Mouse (Mus musculus) frontal cortex, adult 2 months (tissue): ENCODE measurements around the gene Nxnl2. TPM values are rescaled to one million over a fixed set of nuclear protein-coding genes. Genes with fewer than 3 reads are reported as not detected.
"Not testable (repeated sequence)": the region's sequence is repeated elsewhere in the genome, so short reads cannot be mapped to it uniquely, and the experiment has no call there.

Experiments
- DNase-seq, 2 experiments: peaks; one replicate each; pipeline ENCODE4 v3.0.0; 2022; ENCODE audit warnings: low spot score in 1 of 2; ENCODE audit errors: extremely low spot score in 1 of 2
- polyA plus RNA-seq: library from polyadenylated mRNA; depleted of rRNA; stranded (reverse); fragments of >200 nt; gene quantifications from 2 replicates; pipeline ENCODE4 v1.2.3, GENCODE M21; 2012

Gene Nxnl2
- polyA plus RNA-seq, 1 experiment = 0.28 TPM

DNA sequence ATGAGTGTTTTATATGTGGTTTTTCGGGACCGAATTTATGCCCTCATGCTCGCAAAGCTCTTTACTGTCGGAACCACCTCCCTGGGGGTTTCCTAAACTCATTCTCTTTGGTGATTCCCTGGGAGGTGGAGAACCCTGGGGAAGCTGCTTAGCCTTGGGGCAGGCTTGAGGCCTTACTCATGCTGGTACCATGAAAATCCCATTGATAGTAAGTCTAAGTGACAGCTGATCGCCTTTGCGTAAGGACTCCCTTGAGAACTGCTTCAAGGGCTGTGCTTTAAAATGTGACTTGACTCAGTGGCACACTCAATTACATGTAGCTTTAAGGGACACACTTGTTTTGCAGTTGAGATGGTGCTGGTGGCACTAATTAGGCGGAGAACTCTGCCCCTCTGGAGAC is 1.8 kb downstream of the Nxnl2 start:
- DNase-seq = no peak

DNA sequence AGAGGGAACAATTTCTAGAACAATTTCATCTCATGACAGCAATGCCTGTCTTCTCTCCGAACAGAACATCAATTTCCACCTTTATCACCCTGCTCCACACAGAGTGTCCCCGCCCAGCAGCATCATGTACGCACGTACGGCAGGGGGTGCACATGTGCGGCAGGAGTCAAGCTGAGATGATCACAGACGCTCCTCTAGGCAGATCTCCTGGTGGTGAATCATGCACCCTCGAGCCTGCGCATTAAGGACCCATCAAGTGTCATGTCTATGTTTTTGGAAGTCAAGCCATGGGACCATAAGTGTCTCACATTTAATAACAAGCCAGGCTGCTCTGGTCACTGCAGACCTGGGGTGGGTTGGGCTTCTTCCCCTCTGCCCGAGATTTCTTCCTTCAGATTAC is 8.1 kb downstream of the Nxnl2 start:
- no peak for DNase-seq

DNA sequence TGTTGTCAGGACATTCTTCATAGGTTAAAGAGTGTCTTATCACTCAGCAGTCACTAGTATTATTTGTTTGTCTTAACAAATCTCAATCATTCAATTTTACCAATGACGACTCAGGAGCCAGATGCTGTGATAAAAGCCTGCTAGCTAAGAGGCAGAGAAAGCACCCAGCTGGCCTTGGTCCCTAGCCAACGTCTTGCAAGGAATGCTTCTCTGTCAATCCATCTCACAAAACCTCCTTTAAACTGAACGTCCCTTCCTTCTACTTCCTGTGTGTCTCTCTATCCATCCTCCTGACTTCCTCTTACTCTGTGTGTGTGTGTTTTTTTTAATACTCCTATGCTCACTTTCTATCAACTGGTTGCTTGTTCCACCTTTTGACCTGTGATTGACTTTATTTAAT is 8.5 kb downstream of the Nxnl2 start:
- DNase-seq = no peak

DNA sequence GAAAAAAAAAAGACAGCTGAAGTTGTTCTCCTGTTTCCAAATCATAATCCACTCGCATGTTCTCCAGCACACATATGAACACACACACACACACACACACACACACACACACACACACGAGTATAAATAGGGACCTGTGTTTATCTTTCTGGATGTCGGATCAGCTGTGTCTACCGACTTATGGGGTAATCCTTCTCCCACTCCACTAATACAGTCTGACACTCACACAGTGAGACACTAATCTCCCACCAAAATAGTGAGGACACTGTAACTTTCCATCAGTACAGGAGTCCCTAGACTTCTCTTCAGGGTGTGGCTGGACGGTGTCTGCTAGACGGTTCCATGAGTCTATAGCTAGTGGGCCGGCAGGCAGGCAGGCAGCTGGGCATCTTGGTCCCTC is 11.4 kb downstream of the Nxnl2 start:
- no peak for DNase-seq

DNA sequence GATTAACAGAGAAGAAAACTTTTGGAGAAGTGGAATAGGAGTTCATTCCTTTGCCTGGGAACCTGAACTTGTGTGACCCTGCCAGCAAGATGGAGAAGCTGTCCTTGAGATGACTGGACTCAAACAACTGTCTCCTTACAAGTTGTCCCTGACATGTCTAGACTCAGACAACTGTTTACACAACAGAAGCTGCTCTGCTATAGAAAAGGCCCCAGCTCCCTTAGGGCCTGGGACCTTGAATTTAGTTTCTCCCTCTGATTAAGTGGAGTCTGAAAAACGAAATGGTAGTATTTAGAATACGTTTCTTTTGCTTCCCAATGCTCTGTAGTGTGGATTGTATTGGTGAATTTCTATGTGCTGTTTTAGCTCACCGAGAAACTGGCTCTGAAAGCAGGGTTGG is 14.1 kb downstream of the Nxnl2 start:
- no peak for DNase-seq

DNA sequence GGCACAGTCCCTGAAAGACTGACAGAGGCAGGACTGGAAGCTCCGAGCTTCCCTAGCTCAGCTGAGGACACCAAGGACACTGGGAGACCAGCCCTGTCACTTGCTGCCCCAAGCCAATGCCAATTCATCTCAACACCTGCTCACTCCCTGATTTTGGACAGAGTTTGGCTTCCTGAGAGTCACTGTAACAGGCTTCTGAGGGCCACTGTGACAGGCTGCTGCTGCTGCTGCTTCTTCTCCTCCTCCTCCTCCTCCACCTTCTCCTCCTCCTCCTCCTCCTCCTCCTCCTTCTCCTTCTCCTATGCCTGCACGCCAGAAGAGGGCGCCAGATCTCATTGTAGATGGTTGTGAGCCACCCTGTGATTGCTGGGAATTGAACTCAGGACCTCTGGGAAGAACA is 19.5 kb downstream of the Nxnl2 start:
- DNase-seq = no peak

DNA sequence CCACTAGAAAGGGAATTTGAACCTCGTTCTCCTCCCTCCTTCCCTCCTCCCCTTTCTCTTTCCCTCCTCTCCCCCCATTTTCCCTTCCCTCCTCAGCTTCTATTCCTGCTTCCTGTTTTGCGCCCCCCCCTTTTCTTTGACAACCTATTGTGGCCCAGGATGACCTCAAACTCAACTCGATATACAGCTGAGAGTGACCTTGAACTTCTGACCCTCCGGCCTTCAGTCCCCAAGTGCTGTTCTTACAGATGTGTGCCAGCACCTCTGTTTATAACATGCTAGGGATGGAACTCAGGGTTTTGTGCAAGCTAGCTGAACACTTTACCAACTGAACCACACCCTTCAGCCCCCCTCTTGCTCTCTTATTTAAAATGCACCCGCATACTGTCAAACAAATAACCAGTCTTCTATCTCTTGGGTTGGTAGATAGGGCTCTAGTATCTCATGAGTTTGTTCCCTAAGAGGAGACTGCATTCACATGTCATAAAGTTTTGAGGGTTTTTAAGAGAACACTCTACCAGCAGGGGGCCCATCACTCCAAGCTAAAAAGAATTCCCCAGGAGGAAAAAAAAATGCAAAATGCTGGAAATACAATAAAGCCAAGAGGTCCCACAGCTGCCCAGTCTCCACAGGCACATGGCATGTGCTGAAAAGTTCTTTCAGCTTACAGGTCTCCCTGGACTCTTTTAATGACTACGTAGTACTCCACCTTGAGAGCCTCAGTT is 20.8 kb downstream of the Nxnl2 start:
- DNase-seq = peak in 1 of 2 experiments; percentile 70

DNA sequence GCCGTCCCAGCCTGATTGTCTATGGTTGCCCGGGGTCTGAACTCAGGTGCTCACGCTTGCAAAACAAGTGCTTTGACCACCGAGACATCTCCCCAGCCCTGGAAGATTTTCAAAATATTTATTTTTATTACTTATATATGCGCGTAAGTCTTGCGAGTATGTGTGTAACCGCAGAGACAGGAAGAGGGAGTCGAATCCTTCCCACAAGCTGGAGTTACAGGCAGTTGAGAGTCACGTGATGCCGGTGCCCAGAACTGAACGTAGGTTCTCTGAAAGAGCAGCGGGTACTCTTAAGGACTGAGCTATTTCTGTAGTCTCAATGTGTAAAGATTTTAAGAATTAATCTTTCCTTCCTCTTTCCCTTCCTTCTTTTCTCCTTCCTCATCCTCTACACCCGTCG is 23.1 kb downstream of the Nxnl2 start:
- DNase-seq = no peak

DNA sequence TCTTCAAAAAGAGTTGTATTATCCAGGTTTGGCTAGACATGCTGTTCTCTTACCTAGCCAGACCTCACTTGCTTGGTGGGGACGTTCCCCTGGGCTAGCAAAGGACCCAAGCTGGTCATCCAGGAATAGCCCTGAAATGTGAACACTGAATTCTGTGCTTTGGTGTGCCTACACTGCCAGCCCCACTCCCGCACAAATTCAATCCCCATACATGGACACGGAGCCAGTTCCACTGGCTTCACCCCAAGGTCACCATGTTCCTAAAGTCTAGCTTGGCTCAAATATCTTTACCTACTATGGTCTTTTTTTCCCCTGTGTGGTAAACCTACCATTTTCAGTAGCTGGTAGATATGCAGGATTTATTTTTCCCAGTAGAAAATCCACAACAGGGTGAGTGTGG is 26.9 kb downstream of the Nxnl2 start:
- no peak for DNase-seq

DNA sequence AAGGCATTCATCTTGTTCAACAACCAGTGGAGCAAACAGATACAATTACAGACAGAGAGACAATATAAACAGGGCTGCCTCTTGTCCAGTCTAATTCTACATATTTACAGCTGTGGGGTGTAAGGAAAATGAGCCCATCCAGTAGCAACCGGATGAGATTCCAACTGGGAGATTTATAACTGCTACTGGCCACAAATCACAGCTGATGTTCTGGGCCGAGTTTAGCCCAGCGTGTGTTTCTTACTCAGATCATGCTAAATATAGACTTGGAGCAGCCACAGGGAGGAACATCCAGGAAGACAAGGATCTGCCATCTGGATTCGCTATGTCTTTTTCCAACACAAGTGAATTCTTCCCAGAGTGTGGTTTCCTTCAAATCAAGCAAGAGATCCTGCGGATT is 27.4 kb downstream of the Nxnl2 start:
- peak; percentile 38 to 58 for DNase-seq

DNA sequence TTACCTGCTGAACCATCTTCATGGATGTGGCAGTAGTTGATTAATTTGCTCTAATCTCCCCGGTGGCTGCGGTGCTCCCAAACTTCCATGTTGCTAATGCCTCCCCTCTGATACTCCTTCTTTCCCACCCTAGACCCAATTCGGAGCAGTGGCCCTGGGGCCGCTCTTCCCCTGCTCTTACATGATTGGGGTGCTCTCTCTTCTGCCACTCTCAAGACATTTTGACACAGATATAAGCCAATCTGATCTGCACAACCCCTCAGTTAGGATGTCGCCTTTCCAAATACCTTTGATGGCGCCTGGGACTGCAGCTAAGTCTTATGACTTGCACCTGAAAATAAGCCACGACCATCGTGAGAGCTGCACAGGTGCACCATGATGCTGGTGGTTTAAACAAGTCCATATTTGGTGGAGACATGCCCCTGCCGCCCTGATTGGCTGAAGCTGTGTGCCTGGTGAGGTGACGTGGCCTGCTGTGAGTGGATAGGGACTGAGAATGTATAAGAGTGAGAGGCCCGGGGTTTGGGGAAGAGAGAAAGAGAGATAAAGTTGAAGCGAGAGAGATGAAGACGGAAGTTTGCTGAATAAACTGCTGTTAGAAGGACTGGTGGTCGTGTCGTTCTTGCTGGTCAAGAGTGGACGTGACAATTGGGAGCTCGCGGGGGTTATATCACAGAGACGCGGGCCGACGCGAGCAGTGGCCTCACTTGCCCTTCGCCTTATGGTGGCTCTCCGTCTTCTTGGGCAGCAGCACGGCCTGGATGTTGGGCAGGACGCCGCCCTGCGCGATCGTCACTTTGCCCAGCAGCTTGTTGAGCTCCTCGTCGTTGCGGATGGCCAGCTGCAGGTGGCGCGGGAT is 31.4 kb downstream of the Nxnl2 start:
- DNase-seq = not testable (repeated sequence)

DNA sequence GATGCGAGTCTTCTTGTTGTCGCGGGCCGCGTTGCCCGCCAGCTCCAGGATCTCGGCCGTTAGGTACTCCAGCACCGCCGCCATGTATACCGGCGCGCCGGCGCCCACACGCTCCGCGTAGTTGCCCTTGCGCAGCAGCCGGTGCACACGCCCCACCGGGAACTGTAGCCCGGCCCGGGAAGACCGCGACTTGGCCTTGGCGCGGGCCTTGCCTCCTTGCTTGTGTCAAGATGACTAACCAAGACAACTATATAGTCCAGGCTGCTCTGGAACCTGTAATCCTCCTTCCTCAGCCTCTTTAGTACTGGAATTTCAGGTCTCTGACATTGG is 32.0 kb downstream of the Nxnl2 start:
- peak in 1 of 2 experiments; percentile 37 for DNase-seq

DNA sequence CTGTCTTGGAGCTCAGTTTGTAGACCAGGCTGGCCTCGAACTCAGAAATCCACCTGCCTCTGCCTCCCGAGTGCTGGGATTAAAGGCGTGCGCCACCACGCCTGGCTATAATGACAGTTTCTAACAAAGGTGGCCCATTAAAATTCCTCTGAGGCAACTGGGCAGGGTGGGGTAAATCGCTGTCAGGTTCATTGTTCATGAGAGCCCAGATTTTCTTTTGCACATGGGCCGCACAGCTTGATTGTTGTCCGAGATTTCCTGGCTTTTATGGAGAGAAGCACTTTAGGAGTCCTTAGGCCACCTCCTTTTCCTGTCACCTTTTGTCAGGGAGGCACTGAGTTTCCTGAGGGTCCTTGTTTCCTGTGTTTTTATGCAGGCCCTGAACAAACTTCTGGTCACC is 32.6 kb downstream of the Nxnl2 start:
- DNase-seq = no peak

DNA sequence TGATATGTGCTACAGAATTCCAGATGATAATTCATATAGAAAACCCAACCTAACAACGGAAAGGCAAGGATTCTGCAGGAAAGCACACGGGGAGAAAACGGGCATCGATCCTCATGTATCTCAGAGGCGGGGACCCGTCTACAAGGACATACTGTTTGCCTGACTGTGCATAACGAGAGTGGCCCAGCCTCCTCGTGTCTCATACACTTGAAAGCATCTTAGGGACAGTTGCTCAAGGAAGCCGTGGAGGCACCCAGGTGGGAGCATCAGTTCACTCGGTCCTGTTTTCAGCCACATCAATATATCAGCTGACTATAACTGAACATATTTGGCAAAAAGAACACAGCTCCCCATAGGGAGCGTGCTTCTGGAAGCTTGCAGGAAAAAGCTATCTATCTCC is 33.3 kb downstream of the Nxnl2 start:
- DNase-seq = not testable (repeated sequence)

DNA sequence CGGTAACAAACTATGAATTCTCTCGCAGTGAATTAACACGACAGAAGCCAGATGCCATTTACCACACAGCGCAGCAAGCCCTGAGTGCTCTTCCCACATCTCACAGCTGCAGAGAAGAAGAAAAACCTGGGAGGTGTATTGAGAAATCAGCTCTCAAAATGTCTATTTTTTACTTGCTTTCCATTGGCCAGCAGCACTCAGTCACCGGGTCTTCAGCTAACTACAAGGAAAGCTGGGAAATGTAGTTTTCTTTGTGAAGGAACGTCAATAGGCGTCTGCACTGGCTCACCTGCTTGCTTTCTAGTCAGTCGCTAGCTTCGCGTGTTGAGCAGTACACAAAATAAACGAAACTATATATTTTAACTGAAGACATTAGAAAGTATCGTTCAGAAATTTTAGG is 37.1 kb downstream of the Nxnl2 start:
- DNase-seq = peak; percentile 40 to 71

DNA sequence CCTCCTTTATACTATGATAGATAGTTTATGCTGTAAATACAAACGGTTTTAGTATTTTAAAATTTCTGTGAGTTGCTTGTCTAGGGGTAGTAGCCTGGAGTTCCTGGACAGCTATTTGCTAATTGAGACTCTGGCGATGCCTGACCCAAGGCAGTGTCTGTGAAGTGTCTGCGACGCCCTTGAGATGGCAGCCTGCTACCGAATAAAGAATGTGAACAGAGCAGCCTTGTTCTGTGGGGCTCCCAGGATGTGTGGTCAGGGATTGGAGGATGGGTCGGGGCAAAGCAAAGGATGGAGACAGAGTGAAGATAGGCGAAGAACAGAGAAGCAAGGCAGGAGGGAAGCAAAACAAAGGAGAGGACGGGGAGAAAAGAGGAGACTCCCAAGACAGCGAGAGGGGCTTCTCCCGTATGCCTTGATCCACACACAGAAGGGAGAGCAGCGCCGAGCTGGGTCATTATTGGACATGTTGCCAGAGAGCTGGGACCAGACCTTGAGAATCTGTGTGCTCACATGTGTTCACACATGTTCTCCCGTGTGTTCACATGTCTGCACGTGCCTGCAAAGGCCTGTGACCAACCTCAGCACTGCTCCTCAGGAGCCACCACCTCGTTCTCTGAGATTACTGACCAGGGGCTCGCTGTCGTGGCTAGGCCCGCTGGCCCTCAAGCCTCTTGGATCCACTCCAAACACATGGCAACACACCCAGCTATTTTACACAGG is 37.7 kb downstream of the Nxnl2 start:
- DNase-seq = peak; percentile 34 to 64

DNA sequence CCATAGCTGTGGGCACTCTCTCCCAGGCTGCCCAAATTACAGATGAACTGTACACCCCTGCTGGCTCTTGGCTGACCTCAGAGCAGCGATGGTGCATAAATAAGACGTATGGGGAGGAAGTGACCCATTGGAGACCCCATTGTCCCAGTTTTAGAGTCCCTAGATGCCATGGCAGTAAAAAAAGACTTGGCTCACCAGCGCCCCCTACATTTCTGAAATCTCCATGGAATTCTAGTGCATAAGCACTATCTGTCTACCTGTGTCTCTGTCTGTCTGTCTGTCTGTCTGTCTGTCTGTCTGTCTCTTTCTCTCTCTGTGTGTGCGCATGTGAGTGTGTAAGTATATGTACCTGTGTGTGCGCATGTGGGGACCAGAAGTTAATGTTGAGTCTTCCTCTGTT is 39.8 kb downstream of the Nxnl2 start:
- no peak for DNase-seq

DNA sequence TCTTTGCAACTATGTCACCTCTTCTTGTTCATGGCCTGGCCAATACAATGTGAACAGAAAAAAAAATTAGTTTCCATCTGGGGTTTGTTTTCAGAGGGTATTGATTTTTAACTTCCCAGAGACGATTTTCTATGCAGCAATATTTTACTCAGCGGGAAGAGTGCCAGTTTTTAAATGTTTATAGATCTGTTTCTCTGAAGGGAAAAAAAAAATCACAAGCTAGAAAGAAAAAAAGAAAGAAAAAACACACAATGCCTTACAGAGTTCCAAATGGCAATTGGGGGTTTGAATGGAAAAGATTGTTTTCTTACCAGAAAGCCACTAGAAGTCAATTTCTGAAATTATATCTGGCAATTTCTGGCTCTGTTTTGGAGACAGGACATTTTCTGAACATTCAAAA is 43.9 kb downstream of the Nxnl2 start:
- DNase-seq = no peak

DNA sequence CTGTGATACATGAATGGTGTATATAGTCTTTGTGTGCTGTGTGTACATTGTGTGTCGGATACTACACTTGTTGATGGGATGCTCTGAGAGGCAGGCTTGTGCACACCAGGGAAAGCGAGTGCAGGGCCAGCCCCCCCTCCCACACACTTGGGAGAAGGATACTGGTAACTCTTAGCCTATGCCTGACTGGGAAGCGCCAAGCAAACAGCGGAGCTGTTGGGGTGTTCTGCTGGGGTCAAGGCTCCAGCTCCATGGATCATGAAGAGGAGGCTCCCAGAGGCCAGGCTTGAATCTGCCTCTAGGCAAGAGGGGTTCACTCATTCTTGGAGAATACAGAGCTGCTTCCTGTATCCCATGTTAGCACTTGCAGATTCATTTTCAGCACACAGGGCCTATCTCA is 50.1 kb downstream of the Nxnl2 start:
- no peak for DNase-seq

DNA sequence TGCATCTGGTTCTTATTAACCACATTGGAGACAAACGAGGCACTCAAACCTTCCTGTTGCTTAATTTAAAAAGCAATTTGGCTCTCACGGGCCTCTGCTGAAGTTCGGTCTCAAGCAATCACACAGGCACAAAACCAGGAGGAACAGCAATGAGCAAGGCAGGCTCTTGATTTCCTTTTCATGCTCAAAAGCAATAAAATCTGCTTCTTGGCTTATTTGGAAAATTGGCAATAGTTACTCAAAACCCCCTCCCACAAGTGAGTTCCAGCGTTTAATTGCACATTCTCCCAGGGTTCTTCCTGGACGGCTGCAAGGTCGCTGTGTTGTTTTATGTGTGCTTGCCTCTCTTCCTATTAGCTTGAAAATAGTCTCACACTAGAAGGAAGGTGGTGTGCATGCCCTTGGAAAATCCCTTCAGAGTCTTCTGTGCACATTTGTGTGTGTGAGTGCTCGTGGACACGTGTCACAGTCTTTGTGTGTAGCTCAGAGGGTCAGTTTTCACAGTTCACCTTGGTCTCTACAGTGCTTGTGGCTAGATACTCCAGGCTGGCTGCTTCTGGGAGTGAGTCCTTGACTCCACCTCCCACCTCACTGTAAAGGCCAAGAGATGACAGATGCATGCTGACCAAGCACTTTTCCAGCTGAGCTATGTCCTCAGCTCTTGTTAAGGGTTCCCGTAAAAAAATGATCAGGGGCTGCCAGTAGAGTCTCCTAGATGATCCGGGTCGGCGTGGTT is 50.8 kb downstream of the Nxnl2 start:
- no peak for DNase-seq
